Mouse (Mus musculus) Patski (cell line): ENCODE data around the gene Cited4. TPM values are rescaled to one million over a fixed set of nuclear protein-coding genes. Genes with fewer than 3 reads are reported as not detected.
A peak's percentile ranks its signal among the peaks of the same experiment; 100 is the strongest.

Experiments
- ATAC-seq: fragments of 100-300 bp; one replicate; pipeline ENCODE4 v1.8.0; 2021
- CTCF ChIA-PET: fragments of 350-600 bp; sonication (Branson Sonifier 250); formaldehyde crosslinking; loops from one replicate; lab custom pipeline; 2022; ENCODE audit warnings: inconsistent platforms; lab: Charles Lee
- POLR2A ChIA-PET: fragments of 350-600 bp; sonication (Branson Sonifier 250); formaldehyde crosslinking; loops from one replicate; lab custom pipeline; 2022; ENCODE audit warnings: antibody characterized with exemption, inconsistent platforms; lab: Charles Lee
- DNase-seq: peaks from one replicate; pipeline ENCODE4 v3.0.0-alpha.2; 2011; ENCODE audit warnings: low read depth, low spot score
- H3K27me3 ChIP-seq: fragments of 371-371 bp; one replicate; pipeline ENCODE4 v1.5.1; 2021
- CTCF ChIP-seq: fragments of 100-300 bp; IDR thresholded peaks from one replicate; pipeline ENCODE4 v1.5.1; 2021
- in situ Hi-C: fragments of 300-500 bp; cut with MboI; formaldehyde crosslinking; loops from 3 replicates; pipeline ENCODE4 v1.11.1; 2018; ENCODE audit warnings: low pct_unique_long_range_greater_than_20kb, mixed read lengths
- polyA plus RNA-seq: library from polyadenylated mRNA; unstranded; gene quantifications from one replicate; pipeline ENCODE4 v1.2.3, GENCODE M21; 2021

The Cited4 gene
- polyA plus RNA-seq, result 0.10 TPM

DNA sequence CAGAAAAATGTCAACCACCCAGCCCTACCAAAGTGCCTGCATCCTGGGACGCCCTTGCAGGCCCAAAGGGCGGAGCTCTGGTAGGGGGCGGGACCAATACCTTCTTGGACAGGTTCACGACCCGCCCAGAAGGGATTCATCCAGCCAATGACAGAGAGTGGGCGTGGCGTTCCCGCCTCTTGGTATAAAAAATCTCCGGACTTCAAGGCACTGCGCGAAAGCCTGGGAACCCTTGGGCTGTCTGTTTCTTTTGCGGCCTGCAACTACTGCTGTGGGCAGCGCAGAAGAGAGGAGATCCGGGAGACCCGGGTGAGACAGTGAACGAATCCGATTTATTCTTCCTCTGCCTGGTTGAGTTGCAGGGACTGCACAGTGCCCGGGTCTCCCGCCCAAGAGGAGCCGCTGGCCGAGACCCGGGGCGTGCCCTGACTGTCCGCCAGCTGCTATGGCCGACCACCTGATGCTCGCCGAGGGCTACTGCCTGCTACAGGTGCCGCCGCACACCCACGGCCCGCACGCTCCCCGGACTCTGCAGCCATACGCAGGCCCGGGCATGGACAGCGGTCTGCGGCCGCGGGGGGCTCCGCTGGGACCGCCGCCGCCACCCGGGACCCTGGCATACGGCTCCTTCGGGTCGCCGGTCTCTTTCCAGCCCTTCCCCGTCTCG, at the start of gene Cited4:
TSS of gene Cited4 (plus strand) at position 215 of the 667 bp plus-strand sequence.
- in situ Hi-C loops, result no loop called here
- DNase-seq, result no peak
- TF ChIP-seq CTCF, result no peak
- CTCF ChIA-PET, result no interaction called here
- POLR2A ChIA-PET, result interaction anchor here (0.6 kb wide), 1 partner anchor 310 kb away, joined by 3 read pairs; no protein-coding TSS in a partner anchor
- peaks cover 8% of the 10 kb centered on the region for H3K27me3 ChIP-seq
- peak; percentile 17 for ATAC-seq

DNA sequence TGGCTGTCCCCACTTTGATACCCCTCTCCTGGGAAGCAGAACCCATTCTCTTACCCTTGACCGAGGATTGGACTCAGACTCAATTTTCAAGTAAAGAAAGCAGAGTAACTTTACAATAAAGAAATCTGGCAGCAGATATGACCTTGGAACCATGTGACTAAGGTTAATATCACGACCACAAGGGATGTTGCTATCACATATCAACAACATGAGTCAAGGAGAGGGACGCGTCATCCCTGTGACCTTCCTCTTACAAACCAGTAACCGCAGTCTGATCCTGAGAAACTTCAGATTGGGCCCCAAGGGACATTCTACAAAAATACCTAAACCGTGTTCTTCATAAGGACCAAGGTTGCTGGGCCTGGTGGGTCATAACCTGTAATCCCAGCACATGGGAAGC, 38.6 kb upstream of the Cited4 start:
- in situ Hi-C loops, result no loop called here
- CTCF ChIA-PET, result no interaction called here

DNA sequence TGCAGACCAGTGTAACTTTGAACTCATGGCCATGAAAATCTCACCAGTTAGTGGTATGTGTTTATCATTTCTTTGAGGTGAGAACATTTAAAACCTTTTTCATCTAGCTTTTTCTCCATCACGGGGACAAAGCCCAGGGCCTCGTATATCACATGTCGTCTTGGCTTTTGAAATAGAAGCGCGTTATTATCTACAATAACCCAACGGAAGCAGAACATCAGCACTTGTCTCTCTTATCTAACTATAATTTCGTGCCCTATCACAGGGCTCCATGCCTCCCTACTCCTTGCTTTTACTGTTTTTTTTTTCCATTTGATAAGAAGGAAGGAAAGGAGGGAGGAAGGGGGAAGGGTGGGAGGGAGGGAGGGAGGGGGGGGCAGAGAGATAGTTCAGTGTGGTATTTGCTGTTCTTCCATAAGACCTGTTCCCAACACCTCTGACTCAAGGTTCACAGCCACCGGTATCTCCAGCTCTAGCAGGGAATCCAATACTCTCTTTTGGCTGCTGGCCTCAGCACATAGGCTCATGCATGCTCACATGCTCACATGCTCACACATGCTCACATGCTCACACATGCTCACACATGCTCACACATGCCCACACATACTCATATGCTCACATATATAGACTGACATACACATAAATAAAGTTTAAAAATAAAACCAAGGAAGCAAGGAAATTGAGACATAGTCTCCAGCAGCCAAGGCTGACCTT, 36.0 kb upstream of the Cited4 start:
- DNase-seq, result no peak

More for the DNA sequence above, 38.6 kb upstream of the Cited4 start:
- ATAC-seq (no peak), DNase-seq (no peak)
- POLR2A ChIA-PET, result no interaction called here
- TF ChIP-seq CTCF, result no peak
- H3K27me3 ChIP-seq, result no peaks in the 10 kb centered on the region

DNA sequence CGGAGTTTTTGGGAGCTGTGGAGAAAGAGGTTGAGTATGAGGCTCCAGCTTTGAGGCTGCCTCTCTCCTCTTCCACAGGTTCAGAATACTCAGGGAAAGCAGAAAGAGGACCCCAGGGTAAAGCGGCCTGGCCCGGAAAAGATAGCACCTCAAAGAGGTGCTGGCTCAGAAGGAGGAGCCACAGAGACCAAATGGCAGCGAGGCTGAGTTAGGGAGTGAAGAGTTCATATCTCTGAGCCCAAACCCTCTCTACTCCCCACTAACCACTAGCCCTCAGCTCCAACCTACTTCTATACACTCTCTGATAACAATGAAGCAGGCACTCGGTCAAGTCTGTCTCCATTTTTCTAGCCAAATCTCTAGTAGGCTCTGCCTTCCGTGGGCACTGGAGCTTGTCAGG, 34.5 kb upstream of the Cited4 start:
- ATAC-seq (no peak), DNase-seq (no peak)
- CTCF ChIA-PET, result no interaction called here
- POLR2A ChIA-PET, result no interaction called here
- no peak for TF ChIP-seq CTCF
- H3K27me3 ChIP-seq, result no peaks in the 10 kb centered on the region
- in situ Hi-C loops, result no loop called here

More for the DNA sequence above, 36.0 kb upstream of the Cited4 start:
- no peaks in the 10 kb centered on the region for H3K27me3 ChIP-seq
- ChIA-PET POLR2A (no interaction called here), CTCF (no interaction called here)
- in situ Hi-C loops, result no loop called here
- no peak for TF ChIP-seq CTCF
- ATAC-seq, result no peak

DNA sequence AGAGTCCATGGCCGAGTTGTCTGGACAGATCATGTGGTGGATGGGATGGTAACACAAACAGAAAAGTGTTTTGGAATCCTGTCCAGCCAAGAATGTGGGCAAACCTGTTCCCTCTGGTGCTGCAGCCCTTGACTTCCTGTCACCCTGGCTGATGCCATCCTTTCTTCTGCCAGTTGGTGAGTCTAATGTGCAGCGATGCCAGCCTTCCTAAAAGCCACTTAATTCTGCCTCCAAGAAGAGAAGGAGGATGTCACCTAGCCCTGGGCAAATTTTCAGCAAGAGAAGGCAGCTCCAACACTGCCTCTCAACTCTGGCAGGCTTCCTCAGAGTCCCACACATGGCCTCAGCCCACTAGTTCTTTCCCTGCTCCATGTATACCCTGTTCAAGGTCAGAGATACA, 31.0 kb upstream of the Cited4 start:
- in situ Hi-C loops, result no loop called here
- CTCF ChIA-PET, result no interaction called here
- DNase-seq (no peak), ATAC-seq (no peak)
- TF ChIP-seq CTCF, result no peak
- no peaks in the 10 kb centered on the region for H3K27me3 ChIP-seq
- POLR2A ChIA-PET, result no interaction called here

DNA sequence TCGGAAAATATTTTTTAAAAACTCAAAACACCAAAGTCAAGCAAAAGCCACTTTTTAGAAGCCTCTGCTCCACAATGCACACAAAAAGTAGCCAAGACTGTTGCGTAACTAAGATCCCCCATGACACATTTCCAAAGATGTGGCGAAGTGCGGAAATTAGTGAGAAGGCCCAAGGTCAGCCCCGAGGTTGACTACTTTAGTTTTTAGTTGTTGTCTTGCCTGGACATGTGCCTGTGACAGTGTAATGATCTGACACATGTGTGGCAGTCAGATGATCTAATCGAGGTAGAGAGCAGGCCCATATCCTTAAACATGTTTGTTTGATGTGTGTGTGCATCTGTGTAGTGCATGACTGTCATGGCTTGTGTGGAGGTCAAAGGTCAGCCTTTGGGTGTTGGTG, 24.4 kb upstream of the Cited4 start:
- CTCF ChIA-PET, result no interaction called here
- POLR2A ChIA-PET, result no interaction called here
- in situ Hi-C loops, result no loop called here
- no peaks in the 10 kb centered on the region for H3K27me3 ChIP-seq
- no peak for TF ChIP-seq CTCF
- ATAC-seq (no peak), DNase-seq (no peak)

DNA sequence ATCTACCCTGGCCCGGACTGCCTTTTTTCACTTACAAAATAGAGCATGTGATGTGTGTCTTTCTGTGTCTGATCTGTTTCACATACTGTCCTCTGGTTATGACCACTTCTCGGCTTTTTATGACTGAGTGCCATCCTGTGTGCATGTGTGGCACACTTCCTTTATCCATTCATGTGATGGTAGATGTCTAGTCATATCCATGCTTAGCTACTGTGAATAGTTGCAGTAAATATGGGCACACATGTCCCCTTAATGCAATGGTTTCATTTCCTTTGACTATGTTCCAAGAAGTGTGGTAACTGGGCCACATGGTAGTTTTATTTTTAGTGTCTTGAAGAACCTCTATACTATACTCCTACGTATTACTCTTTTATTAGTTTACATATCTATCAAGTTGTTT, 22.5 kb upstream of the Cited4 start:
- H3K27me3 ChIP-seq, result peaks cover 5% of the 10 kb centered on the region
- no peak for TF ChIP-seq CTCF
- in situ Hi-C loops, result no loop called here
- POLR2A ChIA-PET, result no interaction called here
- CTCF ChIA-PET, result no interaction called here
- DNase-seq (no peak), ATAC-seq (no peak)

DNA sequence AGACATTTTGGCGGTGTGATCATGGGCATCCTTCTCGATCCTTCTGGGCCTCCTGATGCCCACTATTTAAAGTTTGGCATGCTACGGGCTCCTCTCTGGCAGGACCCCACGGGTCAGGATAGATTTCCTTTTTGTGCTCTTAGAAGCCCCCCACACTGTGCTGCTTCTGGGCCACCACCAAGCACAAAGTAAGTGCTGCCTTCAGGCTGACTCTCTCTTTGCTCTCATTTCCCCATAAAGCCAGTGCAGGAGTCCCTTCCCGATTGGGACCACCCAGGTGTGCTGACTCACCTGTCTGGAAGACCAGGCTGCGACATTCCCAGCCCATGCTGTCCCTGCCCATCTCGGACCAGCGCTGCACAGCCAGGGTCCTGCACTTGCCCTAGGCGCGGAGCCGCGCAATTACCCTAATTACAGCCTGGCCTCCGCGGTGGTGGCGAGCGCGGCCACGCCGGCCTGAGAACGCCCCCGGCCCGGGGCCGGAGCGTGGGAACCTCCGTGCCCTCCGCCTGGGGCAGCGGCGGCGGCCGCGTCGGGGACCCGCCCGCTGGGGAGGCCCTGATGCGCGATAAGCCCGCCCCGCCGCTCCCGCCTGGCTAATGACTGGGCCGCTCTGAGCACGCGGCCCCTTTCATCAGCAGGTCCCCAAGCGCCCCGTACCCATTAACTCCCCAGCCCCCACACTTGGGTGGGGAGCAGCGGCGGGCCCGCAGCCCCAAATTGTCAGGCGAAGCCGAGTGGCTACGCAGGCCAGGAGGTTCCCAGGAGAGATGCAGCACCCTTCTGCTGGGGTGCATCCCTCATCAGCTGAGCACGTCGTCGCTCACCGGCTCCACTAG, 16.8 kb upstream of the Cited4 start:
- ChIA-PET CTCF (no interaction called here), POLR2A (no interaction called here)
- H3K27me3 ChIP-seq, result peaks cover 10% of the 10 kb centered on the region
- TF ChIP-seq CTCF, result no peak
- no peak for DNase-seq
- in situ Hi-C loops, result no loop called here
- no peak for ATAC-seq

DNA sequence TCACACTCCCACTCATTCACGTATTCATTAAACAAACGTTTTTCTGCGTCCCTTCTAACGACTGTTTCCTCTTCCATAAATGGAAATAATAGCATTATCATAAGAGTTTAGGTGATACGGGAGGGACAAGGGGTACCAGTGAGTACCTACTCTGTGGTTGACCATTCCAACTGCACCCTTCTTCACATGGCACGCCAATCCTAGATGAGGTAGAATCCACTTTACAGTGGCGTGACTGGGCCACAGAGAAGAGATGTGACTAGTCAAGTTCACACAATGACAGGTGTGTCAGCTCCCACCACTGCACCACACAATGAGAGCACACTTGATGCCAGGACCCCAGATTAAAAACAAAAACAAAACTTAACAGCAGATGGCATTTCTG, 16.2 kb upstream of the Cited4 start:
- ATAC-seq, result no peak
- DNase-seq, result no peak
- no peak for TF ChIP-seq CTCF
- ChIA-PET CTCF (no interaction called here), POLR2A (no interaction called here)
- peaks cover 10% of the 10 kb centered on the region for H3K27me3 ChIP-seq
- in situ Hi-C loops, result no loop called here

DNA sequence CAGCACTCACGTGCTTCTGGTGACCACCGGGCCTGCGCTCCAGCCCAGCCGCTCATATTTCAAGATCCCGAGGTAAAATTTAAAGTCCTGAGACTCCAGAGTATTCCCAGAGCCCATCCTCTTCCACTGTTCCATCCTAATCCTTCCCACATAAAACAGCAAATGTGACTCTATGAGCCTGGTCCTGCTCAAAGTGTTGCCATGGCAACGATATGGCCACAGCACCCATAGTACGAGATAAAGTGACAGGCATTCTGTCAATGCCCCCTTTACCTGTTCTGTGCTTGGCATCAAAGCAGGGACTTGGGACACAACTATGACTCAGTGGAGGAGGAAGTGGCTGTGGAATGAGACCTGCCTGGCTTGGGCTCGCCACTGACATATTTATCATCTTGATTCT, 10.5 kb upstream of the Cited4 start:
- ChIA-PET POLR2A (no interaction called here), CTCF (no interaction called here)
- in situ Hi-C loops, result no loop called here
- TF ChIP-seq CTCF, result no peak
- DNase-seq, result no peak
- no peak for ATAC-seq
- H3K27me3 ChIP-seq, result peaks cover 11% of the 10 kb centered on the region

DNA sequence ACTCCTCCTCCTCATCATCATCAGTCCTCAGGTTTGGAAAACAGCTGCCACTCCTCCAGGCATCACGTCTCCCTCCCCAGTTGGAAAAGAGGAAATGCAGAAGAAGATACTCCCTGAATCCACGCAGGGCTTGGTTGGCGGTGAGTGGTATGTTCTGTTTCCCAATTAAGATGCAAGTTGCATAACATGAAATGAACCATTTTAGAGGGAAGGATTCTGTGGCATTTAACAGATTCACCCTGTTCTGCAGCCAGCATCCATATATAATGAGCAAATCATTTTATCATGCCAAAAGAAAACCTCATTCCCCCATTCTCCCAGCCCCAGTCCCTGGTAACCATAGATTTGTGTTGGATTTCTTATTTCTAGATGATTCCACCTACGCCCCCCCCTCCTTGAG, 5.9 kb upstream of the Cited4 start:
- in situ Hi-C loops, result no loop called here
- ChIA-PET CTCF (no interaction called here), POLR2A (no interaction called here)
- no peak for ATAC-seq
- no peak for DNase-seq
- H3K27me3 ChIP-seq, result peaks cover 11% of the 10 kb centered on the region
- no peak for TF ChIP-seq CTCF
